Mouse (Mus musculus): ENCODE data around the gene Gprc5b.

DNA sequence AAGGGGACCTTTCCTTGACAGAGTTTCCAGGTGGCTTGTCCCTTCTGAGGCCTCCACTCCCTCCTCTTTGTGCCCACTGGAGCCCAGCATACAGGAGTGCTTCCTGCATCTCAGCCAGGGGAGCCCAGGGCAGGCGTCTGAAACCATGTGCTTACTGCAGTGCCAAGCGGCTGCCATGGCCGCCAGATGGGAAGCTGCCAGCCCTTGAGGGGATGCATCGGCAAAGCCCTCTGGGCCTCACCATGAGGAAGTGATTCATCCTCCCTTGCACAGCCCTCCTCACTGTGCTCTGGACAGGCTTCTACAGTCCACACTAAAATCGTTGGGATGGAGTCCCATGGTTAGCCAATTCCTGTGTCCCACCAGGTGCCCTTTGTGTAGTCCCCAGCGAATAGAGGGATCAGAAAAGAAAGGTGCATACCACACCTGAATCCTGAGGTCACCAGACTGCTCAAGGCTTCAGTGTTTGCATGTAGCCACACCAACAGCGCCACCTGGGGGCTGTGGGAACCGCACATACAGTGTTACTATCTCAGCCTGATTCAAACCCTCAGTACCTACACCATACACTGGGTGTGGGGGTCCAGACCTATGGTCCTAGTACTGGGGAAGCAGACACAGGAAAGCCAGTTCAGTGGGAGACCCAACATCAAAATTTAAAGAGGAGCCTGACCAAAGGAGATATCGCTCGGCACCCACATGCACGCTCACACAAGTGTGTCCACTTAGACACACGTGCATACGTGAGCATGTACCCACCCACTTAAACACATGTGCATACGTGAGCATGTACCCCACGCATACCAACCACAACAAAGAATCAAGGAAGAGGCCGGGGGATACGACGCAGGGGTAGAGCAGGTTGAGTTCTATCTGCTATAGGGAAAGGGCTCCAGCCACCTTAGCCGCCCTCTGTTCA lies 27.5 kb upstream of the Gprc5b start:
- no peak for TF ChIP-seq EP300 (optimal IDR thresholded peaks at IDR 0.05)
- TF ChIP-seq CTCF (IDR thresholded peaks at IDR 0.05; ENCODE audit: low read depth), result peak; percentile 66

All from stomach, postnatal 0 days (tissue).